Mouse (Mus musculus) layer of hippocampus, adult 18-20 months (tissue): ENCODE measurements around the gene Hoxa7. TPM values are rescaled to one million over a fixed set of nuclear protein-coding genes. Genes with fewer than 3 reads are reported as not detected.

Experiments used
- DNase-seq, 2 experiments: peaks; one replicate each; pipeline ENCODE4 v3.0.0; 2022; ENCODE audit warnings: low spot score in 2 of 2
- total RNA-seq, 2 experiments: library from RNA; stranded (reverse); gene quantifications; 2 replicates each; pipeline ENCODE4 v1.2.3; 2021

Hoxa7 gene
- total RNA-seq, 2 experiments from 2014 or later: 0.36 TPM; not detected in 1

DNA sequence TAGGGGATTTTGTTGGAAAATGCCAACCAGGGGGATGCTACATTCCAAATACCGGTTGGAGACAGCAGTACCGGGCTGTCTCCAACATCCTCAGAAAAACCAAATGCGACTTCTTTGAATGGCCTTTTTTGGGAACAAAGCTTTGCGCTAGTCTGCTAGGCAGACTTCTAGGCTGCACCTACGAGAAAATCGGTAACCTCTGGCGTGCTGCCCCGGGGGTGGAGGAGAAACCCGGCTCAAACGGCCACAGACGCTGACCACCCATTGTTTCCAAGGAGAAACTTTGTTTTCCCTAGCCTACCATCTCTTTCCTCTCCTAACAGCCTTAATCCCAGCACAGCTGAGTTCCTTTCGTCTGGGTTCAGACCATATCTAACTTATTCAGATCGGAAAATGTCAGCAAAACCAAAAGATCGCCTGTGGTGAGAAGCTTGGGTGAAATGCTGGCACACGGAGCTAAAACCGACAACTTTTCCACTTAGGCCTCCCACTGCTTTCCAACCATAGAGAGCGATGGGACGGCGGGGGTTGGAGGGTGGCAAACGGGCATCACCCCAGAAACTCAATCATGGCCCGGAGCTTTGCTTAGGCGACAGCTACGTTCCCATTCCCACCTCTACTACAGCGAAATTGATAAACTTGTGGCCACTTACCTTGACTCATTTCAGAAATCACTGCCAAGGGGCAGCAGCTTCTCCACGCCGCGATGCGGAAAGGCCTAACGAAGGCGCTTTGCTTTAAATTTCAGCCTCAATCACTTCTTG, 18.2 kb upstream of the Hoxa7 start:
- DNase-seq: no peak

DNA sequence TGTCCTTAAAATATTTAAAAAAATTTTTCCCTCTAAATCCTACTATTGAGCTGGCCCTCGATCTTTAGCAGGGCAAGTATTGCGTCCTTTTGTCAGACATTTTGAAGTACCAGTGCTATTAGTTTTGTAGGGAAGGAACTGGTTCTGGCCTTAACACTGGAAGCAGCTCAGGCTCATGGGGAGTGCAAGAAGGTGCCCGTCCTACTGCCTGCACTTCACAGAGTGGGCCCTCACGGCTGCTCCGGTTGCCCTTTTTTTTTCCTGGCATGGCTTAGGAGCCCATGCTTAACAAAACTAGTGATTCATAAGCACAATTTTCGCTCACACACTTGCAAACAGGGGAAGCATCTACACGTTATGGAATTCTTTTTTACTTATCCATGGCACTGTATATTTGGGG, 17.3 kb upstream of the Hoxa7 start:
- no peak for DNase-seq

DNA sequence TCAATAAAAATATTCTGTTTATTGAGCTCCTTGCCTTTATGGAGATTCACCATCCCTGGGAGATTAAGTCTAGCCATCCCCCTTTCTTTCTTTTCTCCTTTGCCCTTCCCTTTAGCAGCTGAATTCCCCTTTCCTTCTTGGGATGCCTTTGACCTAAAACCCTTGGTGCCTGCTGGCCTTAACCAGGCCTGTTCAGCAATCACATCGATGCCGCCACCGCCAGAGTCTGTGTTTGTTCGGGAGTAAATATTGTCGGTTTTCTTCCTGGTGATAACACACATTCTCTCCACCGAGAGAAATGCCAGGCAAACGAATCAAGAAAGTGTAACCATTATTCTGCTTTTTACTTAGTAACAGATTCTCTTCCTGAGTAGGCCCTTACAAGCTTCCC, 16.5 kb upstream of the Hoxa7 start:
- no peak for DNase-seq

DNA sequence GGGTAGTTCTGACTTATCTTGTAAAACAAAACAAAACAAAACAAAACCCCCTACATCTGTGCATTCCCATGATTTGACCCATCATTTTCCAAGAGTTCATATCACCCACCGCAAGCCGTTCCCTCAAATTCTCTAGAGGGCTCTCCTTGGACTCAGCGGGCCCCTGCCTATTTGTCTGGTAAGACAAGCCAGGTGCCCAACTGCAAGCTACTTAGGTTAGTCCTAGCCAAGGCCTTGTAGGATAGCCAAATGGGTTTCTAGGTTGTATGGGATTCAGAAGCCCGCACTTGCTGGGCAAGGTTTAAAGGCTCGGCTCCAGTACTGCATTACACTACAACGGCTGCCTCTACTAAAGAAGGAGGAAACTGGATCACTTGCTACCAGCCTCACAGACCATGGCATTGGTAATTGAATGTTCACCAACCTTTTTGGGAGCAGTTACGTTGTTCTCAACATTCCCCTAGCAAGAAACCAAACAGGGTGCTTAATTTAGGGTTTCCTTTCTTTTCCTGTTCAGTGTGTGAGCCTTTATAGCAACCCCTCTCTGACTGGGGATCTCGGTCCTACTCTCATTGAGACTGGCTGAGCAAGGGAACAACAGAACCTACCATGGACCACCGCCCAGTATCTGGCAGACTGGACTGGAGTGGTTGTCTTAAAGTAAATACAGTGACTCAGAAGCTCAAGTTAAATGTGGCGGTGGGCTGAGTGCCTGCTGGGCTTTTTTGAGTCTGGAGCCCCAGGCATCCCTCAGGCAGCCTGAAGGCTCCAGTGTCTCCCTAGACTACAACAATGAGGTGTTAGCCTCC, 15.9 kb upstream of the Hoxa7 start:
- DNase-seq: no peak

DNA sequence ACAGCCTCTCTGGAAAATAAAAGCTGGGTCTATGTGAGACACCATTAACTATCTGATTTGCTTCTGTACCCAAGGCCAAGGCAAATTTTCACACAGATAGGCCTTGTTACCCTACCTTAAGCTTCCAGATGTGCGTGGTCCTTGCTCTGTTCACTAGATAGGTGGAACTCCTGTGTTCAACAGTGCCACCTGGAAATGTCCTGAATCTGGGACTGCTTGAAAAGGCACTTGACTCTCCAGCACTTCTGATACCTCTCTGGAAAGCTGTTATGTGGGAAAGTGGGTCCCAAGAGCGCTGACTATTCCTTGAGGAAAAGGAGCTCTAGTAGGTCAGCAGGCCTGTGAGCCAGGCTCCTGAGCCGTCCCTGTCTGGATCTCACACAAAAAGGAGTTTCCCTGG, 15.2 kb upstream of the Hoxa7 start:
- DNase-seq: no peak

DNA sequence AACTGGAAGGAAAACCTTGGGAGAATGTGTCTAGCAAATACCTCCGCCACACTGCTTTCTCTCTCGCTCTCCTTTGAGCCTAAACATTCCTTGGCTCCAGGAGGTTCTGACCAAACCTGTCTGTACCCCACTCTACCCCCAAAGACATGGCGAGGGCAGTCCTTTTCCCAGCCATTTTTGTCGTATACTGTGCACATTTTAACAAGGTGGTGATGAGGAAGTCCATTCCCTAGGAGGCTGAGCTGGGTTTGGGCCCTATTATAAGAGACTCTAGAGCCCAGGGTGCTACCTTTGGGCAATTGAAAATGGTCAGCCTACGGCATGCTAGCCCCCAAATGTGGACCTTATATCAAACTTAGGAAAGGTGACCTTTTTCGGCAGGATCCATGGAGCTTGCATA, 14.2 kb upstream of the Hoxa7 start:
- DNase-seq: no peak

DNA sequence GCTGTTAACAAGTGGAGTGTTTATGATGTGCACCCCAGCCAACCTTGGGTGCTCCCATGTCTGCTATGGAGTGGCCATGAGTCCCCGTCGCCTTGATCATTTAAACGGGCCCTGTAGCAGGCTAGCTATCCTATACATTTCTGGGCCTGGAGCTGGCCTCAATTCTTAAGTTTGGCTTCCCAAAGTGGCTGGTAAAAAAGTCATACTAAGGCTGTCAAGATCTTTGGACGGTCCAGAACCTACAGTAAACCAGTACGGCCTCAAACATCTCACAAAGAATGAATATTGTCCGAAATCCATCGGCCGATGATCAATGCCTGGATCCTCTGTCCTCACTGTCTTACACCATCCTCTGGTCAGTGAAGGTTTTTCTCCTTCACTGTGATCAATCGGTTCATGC, 13.6 kb upstream of the Hoxa7 start:
- no peak for DNase-seq

DNA sequence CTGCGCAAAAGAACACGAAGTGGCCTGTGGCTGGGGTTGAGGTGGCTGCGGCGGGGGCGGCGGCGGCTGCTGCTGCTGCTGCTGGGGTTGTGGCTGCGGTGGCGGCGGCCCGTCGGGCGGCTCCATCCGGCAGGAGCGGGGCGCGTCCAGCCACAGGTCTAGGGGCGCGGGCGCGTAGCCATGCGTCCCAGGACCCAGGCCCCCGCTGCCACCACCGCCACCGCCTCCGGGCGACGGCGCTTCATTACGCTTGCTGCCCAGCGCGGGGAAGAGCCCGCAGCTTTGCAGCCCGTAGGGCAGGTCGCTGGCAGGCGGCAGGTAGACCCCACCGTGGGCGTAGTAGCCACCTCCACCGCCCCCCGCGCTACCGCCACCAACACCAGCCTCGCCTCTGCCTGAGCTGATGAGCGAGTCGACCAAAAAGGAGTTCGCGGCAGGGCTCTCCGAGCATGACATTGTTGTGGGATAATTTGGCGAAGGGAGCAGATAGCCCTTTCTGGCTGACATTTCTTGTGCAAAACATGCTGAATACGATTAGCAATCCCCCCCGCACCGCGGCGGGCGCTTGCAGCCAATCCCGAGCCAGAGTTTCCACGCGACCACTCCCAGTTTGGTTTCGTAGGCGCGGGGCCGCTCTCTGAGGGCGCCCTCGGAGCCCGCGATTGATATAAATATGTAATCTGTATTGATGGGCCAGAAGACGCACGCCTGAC, 12.9 kb upstream of the Hoxa7 start:
- no peak for DNase-seq

DNA sequence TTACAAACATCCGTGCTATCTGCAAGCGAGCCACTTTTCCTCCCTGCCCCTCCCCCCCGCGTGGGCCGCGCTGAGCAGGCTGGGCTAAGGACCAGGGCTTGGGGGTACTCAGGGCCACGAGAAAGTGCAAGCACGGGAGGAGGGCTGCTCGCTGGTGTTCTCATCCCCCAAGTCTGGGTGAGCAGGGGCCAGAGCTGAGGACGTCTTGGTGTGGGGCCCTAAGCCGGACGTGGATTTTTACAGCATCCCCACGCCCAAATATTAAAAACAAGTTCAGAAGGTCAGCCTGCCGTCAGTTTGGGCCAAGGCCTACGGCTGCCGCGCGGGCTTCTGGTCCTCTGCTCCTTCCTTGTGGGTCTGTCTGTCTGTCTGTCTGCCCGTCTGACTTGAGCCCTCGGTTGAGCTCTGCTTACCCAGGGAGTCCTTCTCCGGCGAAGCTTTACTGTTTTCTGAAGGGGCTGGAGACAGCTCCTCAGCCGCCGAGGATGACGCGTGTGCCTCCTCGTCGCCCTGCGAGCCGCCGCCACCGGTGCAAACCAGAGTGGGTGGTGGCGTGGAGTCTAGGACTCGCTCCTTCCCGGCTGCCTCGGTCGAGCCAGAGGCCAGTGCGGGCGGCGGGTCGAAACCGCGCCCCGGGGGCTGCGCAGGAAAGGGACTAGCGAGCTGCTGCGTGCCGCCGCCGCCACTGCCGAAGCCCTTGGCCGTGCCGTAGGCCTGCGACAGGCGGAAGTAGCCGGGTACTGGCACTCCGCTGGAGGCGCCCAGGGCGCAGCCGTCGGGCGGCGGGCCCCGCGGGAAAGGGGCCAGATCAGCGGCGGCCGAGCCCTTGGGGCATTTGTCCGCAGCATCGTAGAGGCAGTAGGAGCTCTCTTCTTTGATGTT, 12.1 kb upstream of the Hoxa7 start:
- no peak for DNase-seq

DNA sequence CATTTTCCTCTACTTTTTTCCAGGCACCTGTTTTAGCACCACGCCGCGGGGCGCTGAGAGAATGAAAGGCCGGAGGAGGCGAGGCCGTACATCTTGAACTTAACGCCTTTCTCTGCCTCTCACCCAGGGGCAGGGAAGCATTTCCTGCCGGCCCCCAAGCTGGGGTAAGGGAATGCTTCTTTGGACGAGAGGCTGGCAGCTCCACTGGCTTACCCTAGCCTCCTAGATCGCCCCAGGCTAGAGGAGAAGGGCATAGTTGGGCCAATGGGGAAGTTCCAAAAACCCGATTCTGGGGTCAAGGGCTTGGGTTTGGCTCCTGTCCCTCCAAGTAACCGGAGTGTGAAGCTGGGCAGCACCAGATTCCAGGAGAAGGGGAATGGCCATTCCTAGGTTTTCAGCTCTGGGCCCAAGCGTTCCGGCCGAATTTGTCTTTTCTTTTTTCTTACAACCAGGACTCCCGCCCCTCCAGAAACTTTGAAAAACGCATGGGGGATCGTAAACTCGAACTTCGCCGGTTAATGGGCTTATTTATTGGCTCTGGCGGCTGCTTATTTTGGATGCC, 11.4 kb upstream of the Hoxa7 start:
- DNase-seq: no peak

DNA sequence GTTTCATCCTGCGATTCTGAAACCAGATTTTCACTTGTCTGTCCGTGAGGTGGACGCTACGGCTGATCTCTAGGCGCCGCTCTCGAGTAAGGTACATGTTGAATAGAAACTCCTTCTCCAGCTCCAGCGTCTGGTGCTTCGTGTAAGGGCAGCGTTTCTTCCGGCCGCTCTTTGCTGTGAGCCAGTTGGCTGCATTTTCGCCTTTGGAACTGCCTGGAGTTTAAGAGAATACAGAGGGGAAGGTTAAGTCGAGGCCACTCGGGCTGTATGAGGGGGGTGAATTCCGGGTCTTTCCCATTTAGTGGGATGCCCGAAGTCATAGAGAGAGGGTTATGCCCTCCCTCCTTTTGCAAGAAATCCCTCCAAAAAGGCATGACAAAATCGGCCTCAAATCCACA, 10.9 kb upstream of the Hoxa7 start:
- DNase-seq: no peak

DNA sequence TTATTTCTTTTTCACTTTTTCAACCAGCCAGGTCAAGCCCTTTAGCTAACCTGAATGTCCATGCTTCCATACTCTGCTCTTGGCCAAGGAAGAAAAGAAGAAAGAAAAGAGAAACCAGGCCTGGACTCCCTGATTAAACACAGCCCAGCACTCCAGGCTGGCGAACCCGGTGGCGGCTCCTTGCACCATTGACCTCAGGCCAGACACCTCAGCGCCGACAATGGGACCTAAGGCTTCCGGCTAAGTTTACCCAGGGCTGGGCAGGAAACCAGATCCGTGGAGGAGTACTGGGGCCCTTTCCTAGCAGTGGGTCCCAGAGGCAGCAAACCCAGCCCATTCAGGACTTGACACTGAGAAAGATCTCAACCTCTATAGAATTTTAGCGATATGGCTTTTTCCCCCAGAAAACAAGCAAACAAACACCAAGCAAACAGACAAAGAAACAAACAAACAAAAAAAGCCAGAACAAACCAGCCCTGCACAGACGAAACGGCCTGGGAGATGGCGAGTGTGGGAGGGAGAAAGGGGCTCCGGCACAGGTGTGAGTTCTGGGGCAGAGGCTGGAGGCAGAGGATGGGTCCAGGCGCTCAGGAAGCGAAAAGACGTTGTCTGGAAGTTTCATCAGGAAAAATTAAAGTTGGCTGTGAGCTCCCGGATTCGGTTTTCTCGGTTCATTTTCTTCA, 10.4 kb upstream of the Hoxa7 start:
- no peak for DNase-seq

DNA sequence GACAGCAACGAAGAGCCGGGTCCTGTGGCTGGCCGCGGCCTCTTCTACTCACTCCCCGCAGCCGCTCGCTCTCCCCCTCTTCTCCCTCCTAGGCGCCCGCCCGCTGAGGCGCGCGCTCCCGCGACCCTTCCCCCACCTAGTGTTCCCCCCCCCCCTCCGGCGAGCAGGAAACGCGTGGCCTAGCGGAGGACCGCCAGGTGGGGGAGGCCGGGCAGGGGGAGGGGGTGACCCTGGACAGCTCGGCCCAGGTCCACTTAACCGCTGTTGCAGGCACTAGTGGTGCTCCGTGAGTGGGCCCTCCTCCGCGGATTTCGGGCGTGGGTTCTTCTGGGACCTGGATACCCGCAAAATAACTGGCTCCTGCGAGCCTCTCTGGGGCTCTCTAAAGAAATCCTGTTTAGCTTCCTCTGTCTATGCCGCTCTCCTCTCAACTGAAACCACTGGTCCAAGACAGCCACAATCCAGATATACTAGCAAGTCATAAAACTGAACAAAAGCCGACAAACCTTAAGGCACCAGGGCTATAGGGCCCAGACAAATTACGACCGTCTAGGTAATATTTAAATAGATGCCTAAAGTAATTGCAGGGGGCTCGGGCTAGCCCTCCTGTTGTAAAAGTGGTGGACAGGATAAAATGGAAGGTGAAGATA, 9.0 kb upstream of the Hoxa7 start, which contains the start of gene Hoxa9:
Gene Hoxa9, minus strand, starts transcription at position 574 of the 650 bp plus-strand sequence.
- no peak for DNase-seq

DNA sequence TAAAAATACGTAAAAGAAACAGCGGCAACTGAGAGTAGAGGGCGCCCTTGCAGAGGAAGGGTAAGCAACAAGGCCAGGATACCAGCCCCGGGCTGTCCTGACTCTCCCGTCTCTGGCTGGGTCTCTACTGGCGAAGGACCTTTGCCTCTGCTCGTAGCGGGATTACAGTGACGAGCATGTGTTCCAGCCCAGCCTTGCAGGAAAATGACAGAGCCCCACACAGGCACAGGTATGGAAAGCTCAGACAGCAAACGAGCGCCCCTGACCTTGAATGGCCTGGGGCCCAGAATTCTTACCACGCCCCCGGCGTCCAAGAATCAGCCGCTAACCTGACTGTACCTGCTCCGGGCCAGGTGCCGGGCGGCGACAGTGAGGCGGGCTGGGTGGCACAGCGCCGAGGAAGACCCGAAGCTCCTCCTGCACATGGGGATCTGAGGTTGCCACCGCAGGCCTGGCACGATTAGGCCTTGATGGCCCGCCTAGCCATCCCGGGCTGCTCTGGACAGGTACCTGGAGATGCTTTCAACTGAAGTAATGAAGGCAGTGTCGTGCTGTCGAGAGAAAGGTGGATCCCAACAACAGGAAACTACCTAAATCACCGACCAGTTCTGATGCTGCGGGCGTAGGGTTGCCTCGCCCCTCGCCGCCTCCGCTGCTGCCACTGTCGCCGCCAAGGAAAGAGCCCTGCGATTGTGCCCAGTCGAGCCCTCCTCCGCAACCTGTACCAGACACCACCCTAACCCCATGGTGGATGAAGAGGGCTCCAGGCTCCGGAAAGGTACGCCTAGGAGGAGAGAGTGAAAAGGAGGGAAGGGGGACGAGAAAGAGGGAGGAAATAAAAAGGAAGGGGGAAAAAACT, 8.1 kb upstream of the Hoxa7 start:
- no peak for DNase-seq

DNA sequence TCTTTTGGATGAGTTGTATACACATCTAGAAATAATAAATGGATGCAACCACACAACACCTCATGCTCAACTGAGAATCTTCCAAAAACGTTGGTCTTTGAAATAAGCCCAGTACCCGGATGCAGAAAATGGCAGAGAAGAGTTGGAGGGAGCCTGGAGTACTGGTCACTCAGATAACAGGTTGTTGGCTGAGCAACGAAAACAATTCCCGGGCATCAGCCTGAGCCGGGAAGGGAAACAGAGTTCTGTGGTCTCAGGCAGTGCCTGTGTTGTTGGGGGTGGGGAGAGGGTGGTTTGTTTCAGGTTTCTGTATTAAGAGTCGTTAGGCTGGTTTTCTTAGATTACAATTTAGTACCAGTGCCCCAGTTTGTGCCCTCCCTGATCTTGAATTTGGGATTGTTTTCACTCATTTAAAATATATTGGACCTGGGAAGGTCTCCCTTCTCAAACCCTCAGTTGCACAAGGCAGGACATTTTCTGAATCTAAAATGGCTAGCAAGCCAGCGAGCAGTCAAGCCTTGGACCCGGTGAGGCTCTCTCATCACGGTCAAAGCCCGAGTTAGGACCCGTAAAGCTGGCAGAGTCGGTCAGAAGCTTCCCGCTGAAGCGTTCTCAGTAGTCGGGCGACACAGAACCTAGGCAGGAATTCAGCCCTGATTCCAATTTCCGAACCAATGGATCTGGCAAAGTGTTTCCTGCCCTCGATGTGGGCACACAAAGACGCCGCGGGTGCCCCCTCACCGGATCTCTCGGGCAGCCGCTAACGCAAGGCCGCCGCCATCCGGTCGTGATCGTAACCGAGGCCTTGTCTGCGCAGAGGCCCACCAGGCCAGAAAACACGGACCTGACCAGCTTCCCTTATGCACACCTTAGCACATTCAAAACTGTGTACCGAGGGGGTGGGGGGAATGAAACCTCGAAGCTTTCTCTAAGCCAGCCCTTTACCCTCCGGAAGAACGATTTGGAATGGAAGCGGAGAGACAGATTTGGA, 7.1 kb upstream of the Hoxa7 start:
- DNase-seq: no peak

DNA sequence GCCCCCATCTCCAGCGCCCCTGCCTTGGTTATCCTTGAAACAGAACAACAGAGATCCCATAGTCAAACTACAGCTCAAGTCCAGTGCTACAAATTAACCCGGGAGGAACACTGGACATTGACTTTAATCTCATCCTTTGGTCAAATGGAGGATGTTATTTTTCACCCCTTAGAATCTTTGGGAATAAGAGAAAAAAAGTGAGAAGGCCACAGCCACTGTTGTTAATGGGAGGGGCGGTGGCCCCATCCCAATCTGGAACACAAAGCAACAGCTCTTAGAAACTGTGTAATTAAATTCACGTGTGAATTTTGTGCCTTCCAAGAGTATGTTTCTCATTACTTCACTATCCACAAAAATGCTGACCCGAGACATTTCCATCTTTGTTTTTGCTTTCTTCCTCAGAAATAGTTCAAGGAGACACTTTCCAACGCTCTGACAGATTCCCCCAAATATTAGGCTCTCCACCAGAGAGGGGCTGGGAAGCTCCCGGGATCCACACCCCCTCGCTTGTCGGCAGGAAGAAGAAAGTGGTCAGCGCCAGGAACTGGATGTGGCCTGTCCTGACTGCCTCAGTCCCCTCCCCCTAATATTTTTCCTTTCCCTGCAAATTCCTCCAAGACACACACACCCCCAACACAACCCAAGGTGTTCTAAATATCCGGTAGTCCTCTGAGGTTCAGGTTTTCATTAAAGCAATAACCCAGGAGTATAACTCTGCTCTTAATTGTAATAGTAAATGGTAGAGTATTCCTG, 6.0 kb upstream of the Hoxa7 start:
- DNase-seq: no peak
